Mouse (Mus musculus) brain, embryonic 14.5 days (tissue): ENCODE data around the gene Spcs3.

ENCODE experiments used
- CTCF ChIP-seq: fragments of 200-500 bp; IDR thresholded peaks from 2 replicates; pipeline ENCODE4 v1.5.1; 2012; ENCODE audit warnings: inconsistent platforms, mild to moderate bottlenecking, moderate library complexity, borderline replicate concordance; ENCODE audit not compliant: insufficient read depth, insufficient read length; ENCODE audit errors: extremely low read depth
- POLR2A ChIP-seq: fragments of 200-500 bp; IDR thresholded peaks from 2 replicates; pipeline ENCODE4 v1.6.1; 2012; ENCODE audit warnings: mild to moderate bottlenecking, inconsistent platforms, borderline replicate concordance; ENCODE audit not compliant: poor library complexity, insufficient read depth, insufficient read length, severe bottlenecking; ENCODE audit errors: extremely low read depth

- TF ChIP-seq CTCF = no peak
- TF ChIP-seq POLR2A = no peak
Measured at GRCm38 (mm10) chr8:54570618-54571609, 41.1 kb upstream of the Spcs3 start.
